Mouse (Mus musculus) v-Abl transformed pro-B cells (cell line): ENCODE data around the gene Sult2b1.

Experiments
- in situ Hi-C, 2 experiments: fragments of 400-800 bp; cut with MboI; formaldehyde crosslinking; loops; one replicate each; pipeline ENCODE4 v1.15.1; 2025; ENCODE audit not compliant: unreplicated experiment in 2 of 2

Gene Sult2b1

GRCm38 (mm10) chr7:45716952-45717917 is 67.2 kb downstream of the Sult2b1 start:
- in situ Hi-C loops = loop anchor here (10.0 to 25.0 kb wide), 4 partner anchors 592 to 1180 kb away; partner anchors contain the start of genes Pold1 (in 2 of the 2), Spib (in 2 of the 2), Gtf2h1 (in 1 of the 2) and Hps5 (in 1 of the 2)

GRCm38 (mm10) chr7:45716460-45716857 is 68.0 kb downstream of the Sult2b1 start:
- in situ Hi-C loops = loop anchor here (10.0 to 25.0 kb wide), 4 partner anchors 592 to 1179 kb away; partner anchors contain the start of genes Pold1 (in 2 of the 2), Spib (in 2 of the 2), Gtf2h1 (in 1 of the 2) and Hps5 (in 1 of the 2)

- in situ Hi-C loops = loop anchor here (10.0 to 25.0 kb wide), 4 partner anchors 591 to 1179 kb away; partner anchors contain the start of genes Pold1 (in 2 of the 2), Spib (in 2 of the 2), Gtf2h1 (in 1 of the 2) and Hps5 (in 1 of the 2)
These were observed 68.6 kb downstream of the Sult2b1 start for GRCm38 (mm10) chr7:45715741-45716459.

GRCm38 (mm10) chr7:45715090-45715708 is 69.3 kb downstream of the Sult2b1 start, which contains the start of gene Rpl18:
Gene Rpl18 (plus strand): TSS chr7:45715457.
- in situ Hi-C loops = loop anchor here (10.0 to 25.0 kb wide), 4 partner anchors 590 to 1178 kb away; partner anchors contain the start of genes Pold1 (in 2 of the 2), Spib (in 2 of the 2), Gtf2h1 (in 1 of the 2) and Hps5 (in 1 of the 2)

GRCm38 (mm10) chr7:45714630-45715089 is 69.8 kb downstream of the Sult2b1 start:
- in situ Hi-C loops = loop anchor here (10.0 to 25.0 kb wide), 4 partner anchors 590 to 1177 kb away; partner anchors contain the start of genes Pold1 (in 2 of the 2), Spib (in 2 of the 2), Gtf2h1 (in 1 of the 2) and Hps5 (in 1 of the 2)

GRCm38 (mm10) chr7:45713881-45714520 is 70.5 kb downstream of the Sult2b1 start:
- in situ Hi-C loops = loop anchor here (10.0 to 25.0 kb wide), 4 partner anchors 589 to 1177 kb away; partner anchors contain the start of genes Pold1 (in 2 of the 2), Spib (in 2 of the 2), Gtf2h1 (in 1 of the 2) and Hps5 (in 1 of the 2)

- in situ Hi-C loops = loop anchor here (10.0 to 25.0 kb wide), 4 partner anchors 589 to 1176 kb away; partner anchors contain the start of genes Pold1 (in 2 of the 2), Spib (in 2 of the 2), Gtf2h1 (in 1 of the 2) and Hps5 (in 1 of the 2)
These were observed 71.1 kb downstream of the Sult2b1 start for GRCm38 (mm10) chr7:45713396-45713795.

- in situ Hi-C loops = loop anchor here (10.0 to 25.0 kb wide), 4 partner anchors 587 to 1175 kb away; partner anchors contain the start of genes Pold1 (in 2 of the 2), Spib (in 2 of the 2), Gtf2h1 (in 1 of the 2) and Hps5 (in 1 of the 2)
These were observed 72.3 kb downstream of the Sult2b1 start for GRCm38 (mm10) chr7:45712022-45712757.

- in situ Hi-C loops = loop anchor here (10.0 to 25.0 kb wide), 4 partner anchors 587 to 1174 kb away; partner anchors contain the start of genes Pold1 (in 2 of the 2), Spib (in 2 of the 2), Gtf2h1 (in 1 of the 2) and Hps5 (in 1 of the 2)
These were observed 73.0 kb downstream of the Sult2b1 start for GRCm38 (mm10) chr7:45711316-45712021.

GRCm38 (mm10) chr7:45710477-45711191 is 73.8 kb downstream of the Sult2b1 start:
- in situ Hi-C loops = loop anchor here (10.0 to 25.0 kb wide), 4 partner anchors 586 to 1173 kb away; partner anchors contain the start of genes Pold1 (in 2 of the 2), Spib (in 2 of the 2), Gtf2h1 (in 1 of the 2) and Hps5 (in 1 of the 2)

- in situ Hi-C loops = loop anchor here (10.0 to 25.0 kb wide), 4 partner anchors 585 to 1173 kb away; partner anchors contain the start of genes Pold1 (in 2 of the 2), Spib (in 2 of the 2), Gtf2h1 (in 1 of the 2) and Hps5 (in 1 of the 2)
These were observed 74.7 kb downstream of the Sult2b1 start for GRCm38 (mm10) chr7:45709677-45710355.

- in situ Hi-C loops = loop anchor here (25.0 kb wide), 2 partner anchors 697 to 1172 kb away; partner anchors contain the start of genes Pold1 (in 2 of the 2), Spib (in 2 of the 2), Rras (in 1 of the 2) and Scaf1 (in 1 of the 2)
These were observed 75.4 kb downstream of the Sult2b1 start for GRCm38 (mm10) chr7:45709036-45709435.

- in situ Hi-C loops = loop anchor here (25.0 kb wide), 2 partner anchors 696 to 1171 kb away; partner anchors contain the start of genes Pold1 (in 2 of the 2), Spib (in 2 of the 2), Rras (in 1 of the 2) and Scaf1 (in 1 of the 2)
These were observed 76.2 kb downstream of the Sult2b1 start for GRCm38 (mm10) chr7:45708221-45708761.

GRCm38 (mm10) chr7:45707375-45707967 is 77.0 kb downstream of the Sult2b1 start:
- in situ Hi-C loops = loop anchor here (25.0 kb wide), 2 partner anchors 695 to 1170 kb away; partner anchors contain the start of genes Pold1 (in 2 of the 2), Spib (in 2 of the 2), Rras (in 1 of the 2) and Scaf1 (in 1 of the 2)
